Mouse (Mus musculus) layer of hippocampus, adult 18-20 months (tissue): ENCODE results near the gene Ccdc92. TPM values are rescaled to one million over a fixed set of nuclear protein-coding genes. Genes with fewer than 3 reads are reported as not detected.

Source experiments
- DNase-seq, 2 experiments: peaks; one replicate each; pipeline ENCODE4 v3.0.0; 2022; ENCODE audit warnings: low spot score in 2 of 2
- long read RNA-seq: library from polyadenylated mRNA; stranded (forward); transcript quantifications from one replicate; pipeline ENCODE4 v2.0.0, GENCODE M21; 2021
- total RNA-seq, 2 experiments: library from RNA; stranded (reverse); gene quantifications; 2 replicates each; pipeline ENCODE4 v1.2.3; 2021

Gene Ccdc92
- 10 to 100 TPM; 84.6 to 90.7 TPM for total RNA-seq
- long read RNA-seq, transcript Ccdc92-201 (4 exons, 2,473 nt): major isoform, 204 of 225 reads
- long read RNA-seq, partial matches to known transcripts: 2 of 225 reads
- long read RNA-seq, other reads (novel, unspliced or antisense): 19 of 225 reads

- DNase-seq: peak; percentile 95 to 98
These were observed at the start of gene Ccdc92, which contains the start of gene Zfp664 for GRCm38 (mm10) chr5:124862013-124862866. Gene Ccdc92, minus strand, starts transcription at chr5:124862424. Gene Zfp664, plus strand, starts transcription at chr5:124862691.

GRCm38 (mm10) chr5:124908860-124909259 lies 46.6 kb upstream of the Ccdc92 start:
- DNase-seq: peak; percentile 60 to 88

- DNase-seq: no peak
These were observed 44.7 kb upstream of the Ccdc92 start for GRCm38 (mm10) chr5:124906890-124907289.

GRCm38 (mm10) chr5:124903852-124904251 lies 41.6 kb upstream of the Ccdc92 start:
- no peak for DNase-seq

- DNase-seq: no peak
These were observed 40.0 kb upstream of the Ccdc92 start for GRCm38 (mm10) chr5:124902195-124902594.

GRCm38 (mm10) chr5:124901675-124902074 lies 39.5 kb upstream of the Ccdc92 start:
- DNase-seq: peak; percentile 69 to 86

GRCm38 (mm10) chr5:124900738-124901490 lies 38.7 kb upstream of the Ccdc92 start:
- no peak for DNase-seq

GRCm38 (mm10) chr5:124899945-124900631 lies 37.9 kb upstream of the Ccdc92 start:
- DNase-seq: peak; percentile 85 to 94

GRCm38 (mm10) chr5:124896135-124896534 lies 33.9 kb upstream of the Ccdc92 start:
- no peak for DNase-seq

- no peak for DNase-seq
These were observed 29.7 kb upstream of the Ccdc92 start for GRCm38 (mm10) chr5:124891921-124892370.

- no peak for DNase-seq
These were observed 26.4 kb upstream of the Ccdc92 start for GRCm38 (mm10) chr5:124888661-124889060.

GRCm38 (mm10) chr5:124883877-124884276 lies 21.7 kb upstream of the Ccdc92 start:
- DNase-seq: peak; percentile 76 to 89

GRCm38 (mm10) chr5:124879801-124880200 lies 17.6 kb upstream of the Ccdc92 start:
- no peak for DNase-seq

GRCm38 (mm10) chr5:124879251-124879650 lies 17.0 kb upstream of the Ccdc92 start:
- no peak for DNase-seq

GRCm38 (mm10) chr5:124873890-124874601 lies 11.8 kb upstream of the Ccdc92 start:
- no peak for DNase-seq

GRCm38 (mm10) chr5:124873096-124873495 lies 10.9 kb upstream of the Ccdc92 start:
- DNase-seq: no peak

GRCm38 (mm10) chr5:124872033-124872432 lies 9.8 kb upstream of the Ccdc92 start:
- no peak for DNase-seq

GRCm38 (mm10) chr5:124868981-124869380 lies 6.8 kb upstream of the Ccdc92 start:
- peak; percentile 39 to 88 for DNase-seq

- no peak for DNase-seq
These were observed 882 bp upstream of the Ccdc92 start for GRCm38 (mm10) chr5:124862871-124863741.
